Mouse (Mus musculus): ENCODE results near the gene Chaf1a.
A peak's percentile ranks its signal among the peaks of the same experiment; 100 is the strongest.

Gene Chaf1a

DNA sequence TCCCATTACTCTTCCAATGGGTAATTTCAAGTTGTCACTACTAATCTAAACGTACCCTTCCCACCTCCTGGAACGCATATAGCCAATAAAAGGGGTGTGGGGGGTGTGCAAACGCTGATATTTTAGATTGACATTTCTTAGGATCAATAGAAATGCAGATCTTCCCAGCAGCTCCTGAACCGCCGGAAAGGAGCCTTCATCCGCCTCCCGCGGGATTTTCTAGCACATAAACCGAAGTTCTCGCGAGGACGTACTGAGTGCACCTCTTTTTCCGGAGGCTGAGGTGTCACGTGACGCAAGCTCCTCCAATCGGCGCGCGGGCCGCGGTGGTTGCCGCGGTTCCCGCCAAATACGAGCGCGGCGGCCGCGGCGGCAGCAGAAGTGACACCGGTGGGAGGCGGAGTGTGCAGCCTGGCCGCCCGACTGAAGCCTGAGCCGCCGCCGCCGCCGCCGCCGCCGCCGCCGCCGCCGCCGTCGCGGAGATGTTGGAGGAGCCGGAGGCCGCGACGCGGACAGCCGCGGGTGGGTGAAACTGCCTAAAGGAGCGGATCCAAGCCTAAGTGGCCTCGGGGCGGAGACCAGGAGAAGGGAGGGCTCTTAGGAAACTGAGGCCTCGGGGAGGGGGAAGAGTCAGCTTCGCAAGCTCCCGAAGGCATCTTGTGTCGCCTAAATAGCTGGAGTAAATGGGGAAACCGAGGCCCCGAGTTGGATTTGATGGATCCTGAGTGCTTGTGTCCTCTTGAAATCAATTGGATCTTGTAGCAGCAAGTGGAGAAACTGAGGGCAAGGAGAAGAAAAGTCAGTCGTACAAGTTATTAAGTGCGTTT lies at the start of gene Chaf1a:
Gene Chaf1a, plus strand, starts transcription at position 410 of the 827 bp plus-strand sequence.
- DNase-seq (ENCODE audit: low read depth, low spot score): peak; percentile 99

DNA sequence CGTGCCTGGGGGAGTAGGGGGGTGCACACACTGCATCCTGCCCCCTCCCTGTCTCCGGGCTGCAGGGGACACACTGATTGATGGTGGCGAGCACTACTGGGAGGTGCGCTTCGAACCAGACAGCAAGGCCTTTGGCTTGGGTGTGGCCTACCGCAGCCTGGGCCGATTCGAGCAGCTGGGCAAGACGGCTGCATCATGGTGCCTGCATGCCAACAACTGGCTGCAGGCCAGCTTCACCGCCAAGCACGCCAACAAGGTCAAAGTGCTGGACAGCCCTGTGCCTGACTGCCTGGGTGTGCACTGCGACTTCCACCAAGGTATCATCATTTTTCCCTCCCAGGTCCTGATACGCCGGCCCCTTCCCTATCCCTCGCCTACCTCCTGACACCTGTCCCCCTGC lies 44.2 kb upstream of the Chaf1a start:
- no peak for DNase-seq (ENCODE audit: low read depth, low spot score)

DNA sequence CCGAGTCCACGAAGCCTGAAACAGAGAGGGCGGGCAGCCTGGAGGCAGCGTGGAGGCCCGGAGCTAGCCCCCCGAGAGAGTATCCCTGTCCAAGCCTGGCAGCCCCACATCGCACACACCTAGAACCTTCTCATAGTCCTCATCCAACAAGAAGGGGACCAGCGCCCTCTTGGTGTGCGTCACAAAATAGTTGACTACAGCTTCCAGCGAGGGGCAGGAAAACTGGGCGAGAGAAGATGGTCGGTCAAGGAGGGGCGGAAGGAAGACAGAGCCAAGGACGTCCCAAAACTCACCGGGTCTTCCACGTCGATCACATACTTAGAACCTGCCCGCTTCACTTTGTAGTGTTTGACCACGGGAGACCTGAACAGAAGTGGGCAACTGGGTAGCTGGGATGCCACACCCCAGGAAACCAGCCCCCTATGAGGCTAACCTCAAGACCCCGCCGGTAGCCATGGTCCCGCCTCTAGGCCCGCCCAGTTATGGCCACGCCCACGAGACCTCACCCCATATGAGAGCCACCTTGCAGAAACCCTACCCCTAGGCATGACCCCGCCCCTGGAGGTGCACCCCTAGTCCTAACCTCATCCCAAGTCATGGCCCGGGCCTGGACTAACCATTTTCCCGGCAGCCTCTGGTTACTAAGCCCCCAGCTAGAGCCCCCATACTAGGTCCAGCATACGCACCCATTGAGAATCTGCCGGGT lies 40.3 kb upstream of the Chaf1a start:
- DNase-seq (ENCODE audit: low read depth, low spot score): no peak

DNA sequence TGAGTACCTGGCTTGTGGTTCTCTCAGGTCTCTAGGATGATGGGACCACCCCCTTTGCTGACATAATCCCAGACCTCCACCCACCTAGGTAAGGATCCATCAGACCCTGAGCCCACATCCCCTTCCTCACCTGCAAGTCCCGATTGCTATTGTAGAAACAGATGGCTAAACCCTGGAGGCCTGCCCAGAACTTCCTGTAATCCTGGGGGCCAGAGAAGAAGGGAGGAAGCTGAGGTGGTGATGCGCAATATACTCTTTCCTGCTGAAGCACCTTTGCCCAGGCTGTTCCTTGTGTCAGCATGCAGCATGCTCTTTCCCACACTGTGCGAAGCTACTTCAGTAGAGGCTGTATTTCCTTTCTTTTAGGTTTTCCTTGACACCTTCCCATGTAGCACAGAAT lies 37.2 kb upstream of the Chaf1a start:
- DNase-seq (ENCODE audit: low read depth, low spot score): no peak

DNA sequence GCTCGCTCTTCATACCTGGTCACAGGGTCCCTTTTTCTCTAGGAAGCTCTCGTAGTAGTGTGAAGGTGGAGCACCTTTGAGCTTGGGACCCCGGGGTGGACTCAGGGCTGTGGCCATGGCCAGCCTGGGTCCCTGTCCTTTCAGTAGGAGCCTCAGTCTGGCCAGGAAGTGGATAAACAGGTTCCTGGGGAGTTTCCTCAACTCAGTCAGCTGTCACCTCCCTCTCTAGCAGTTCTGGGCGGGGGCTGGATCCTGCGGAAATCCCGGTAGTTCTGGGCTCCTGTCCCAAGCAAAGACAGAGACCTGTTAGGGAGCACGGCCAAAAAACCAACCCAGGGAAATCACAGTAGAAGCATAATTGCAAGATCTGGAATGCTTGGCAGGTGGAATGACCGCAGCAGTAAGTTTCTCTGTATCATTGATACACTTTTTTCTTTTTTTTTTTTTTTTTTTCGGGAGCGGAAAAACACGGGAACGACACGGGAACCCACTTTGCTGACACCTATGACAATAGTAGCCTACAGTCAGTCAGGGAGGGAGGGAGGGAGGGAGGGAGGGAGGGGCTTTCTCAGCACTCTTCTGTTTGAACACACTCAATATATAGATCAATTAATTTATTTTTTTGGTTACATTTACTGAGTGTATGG lies 34.7 kb upstream of the Chaf1a start, which contains the start of the genes Stap2 and Mpnd:
Gene Stap2, minus strand, starts transcription at position 170 of the 647 bp plus-strand sequence.
Gene Mpnd, plus strand, starts transcription at position 297 of the 647 bp plus-strand sequence.
- DNase-seq (ENCODE audit: low read depth, low spot score): peak; percentile 100

DNA sequence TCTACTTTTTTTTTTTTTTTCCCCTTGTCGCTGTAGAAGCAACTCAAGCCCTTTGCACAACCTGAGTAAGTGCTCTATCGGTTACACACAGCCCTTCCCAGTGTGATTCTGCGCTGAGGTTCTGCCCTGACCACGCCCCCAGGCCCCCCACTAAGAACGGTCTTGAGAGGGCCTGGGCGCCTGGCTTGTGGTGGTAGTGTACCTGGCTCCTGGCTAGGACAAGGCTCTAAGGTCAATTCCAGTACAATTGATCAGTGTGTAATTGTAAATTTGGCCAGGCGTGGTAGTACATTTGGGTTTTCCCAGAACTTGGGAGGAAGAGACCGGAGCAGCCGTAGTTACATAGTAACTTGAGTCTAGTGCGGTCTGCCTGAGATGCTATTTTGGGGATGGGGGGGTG lies 33.3 kb upstream of the Chaf1a start:
- DNase-seq (ENCODE audit: low read depth, low spot score): no peak

DNA sequence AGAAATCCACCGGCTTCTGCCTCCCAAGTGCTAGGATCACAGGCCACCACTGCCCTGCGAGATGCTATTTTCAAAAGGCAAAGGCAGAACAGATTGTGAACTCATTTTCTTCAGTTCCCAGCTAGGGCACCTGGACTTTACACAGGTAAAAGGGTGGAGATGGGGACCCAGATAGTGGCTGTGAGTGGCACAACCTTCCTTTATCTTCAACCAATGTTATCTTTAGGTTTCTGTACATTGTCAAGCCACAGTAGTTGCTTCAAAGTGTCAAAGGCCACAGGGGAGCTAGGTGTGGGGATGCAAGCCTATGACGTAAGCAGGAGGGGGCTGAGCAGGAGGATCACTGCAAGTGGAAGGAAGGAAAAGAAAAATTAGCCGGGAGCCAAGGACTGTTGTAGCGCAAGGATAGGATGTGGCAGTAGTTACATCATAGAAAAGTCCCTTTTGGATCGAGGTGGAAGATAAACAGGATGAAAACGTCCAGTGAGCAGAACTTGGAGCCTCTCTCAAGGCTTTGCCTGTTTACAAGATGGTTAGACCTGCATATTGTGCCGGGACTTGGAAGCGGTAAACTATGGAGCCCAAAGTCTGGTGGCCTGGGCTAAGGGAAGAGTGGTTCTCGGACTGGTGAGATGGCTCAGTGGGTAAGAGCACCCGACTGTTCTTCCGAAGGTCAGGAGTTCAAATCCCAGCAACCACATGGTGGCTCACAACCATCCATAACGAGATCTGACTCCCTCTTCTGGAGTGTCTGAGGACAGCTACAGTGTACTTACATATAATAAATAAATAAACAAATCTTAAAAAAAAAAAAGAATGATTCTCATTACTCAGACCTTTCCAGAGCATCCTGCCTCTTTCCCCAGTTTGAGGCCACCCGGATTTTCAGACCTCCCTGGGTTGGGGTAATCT lies 32.5 kb upstream of the Chaf1a start:
- no peak for DNase-seq (ENCODE audit: low read depth, low spot score)

DNA sequence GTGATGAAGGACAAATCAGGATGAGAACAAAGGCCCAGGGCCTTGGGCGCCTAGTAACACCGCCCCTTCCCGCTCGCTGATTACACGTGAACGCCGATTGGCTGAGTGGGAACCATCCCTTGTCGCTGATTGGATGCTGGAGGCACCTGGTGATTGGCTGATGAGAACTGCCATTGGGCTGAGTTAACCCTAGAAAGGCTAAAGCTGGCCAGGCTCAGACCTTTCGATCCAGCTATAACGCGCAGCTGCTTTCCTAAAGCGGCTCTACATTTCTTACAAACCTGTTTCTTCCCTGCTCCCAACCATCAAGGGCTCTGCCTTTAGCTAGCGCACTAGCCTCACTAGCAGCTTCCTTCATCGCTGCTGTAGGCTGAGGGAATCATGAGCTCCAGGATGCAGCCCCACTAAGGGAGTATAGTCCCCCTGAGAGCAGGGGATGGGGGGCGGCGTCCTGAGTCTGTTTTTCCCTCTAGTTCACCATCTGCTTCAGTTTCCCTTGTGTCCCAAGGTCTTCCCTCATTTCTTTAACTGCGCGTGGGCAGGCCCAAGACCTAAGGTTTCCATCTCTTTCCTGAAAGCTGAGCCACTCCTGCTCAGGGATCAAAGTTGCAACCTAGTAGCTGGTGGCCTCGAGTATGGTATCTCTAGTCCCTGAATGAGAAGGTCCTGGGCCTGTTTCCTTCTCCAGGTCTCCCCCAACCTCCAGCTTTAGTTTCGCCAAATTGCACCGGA lies 31.7 kb upstream of the Chaf1a start:
- peak; percentile 98 for DNase-seq (ENCODE audit: low read depth, low spot score)

DNA sequence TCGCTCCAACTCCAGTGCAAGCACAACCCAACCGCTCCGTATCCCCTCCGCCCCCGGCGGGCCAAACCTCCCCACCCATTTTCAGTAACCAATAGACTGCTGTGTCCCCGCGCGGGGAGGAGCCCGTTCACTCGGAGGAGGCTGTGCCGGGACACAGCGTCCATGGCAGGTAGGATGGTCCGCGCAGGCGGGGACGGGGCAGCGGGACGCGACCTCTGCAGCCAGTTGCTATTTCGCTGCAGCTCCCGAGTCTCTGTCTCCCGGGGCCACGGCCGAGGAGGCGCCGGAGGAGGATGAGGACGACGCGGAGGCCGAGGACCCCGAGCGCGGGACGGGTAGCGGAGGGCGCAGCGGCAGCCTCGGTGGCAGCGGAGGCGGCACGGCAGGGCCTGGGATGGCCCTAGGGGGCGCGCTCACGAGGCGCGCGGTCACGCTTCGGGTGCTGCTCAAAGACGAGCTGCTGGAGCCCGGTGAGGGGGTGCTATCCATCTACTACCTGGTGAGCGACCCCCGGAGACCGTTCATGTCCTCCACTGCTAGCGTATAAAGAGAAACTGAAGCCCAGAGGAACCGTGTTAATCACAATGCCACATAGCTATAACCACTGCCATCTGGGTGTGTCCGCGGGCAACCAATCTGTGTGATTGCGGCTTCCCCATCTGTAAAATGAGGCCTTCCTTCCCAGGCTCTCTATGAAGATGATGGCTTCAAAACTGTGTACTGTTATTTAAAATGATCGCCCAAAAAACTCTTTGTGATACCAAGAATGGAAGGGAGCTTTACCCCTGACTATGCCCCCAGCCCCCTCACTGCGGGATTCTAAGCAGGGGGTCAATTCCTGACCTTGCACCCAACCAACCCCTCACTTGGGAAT lies 30.9 kb upstream of the Chaf1a start:
- peak; percentile 92 for DNase-seq (ENCODE audit: low read depth, low spot score)

DNA sequence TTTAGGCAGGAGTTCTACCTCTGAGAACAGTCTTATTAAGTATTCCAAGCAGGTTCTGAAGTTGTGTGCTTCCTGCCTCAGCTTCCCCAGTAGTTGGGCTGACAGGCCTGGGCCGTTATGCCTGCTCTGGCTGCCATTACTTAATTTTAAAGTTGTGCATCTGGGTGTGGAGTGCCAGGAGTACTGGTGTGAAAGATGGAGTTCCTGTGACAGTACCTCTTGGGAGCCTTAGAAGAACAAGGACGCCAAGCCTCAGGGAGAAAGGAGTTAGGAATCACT lies 30.3 kb upstream of the Chaf1a start:
- no peak for DNase-seq (ENCODE audit: low read depth, low spot score)

DNA sequence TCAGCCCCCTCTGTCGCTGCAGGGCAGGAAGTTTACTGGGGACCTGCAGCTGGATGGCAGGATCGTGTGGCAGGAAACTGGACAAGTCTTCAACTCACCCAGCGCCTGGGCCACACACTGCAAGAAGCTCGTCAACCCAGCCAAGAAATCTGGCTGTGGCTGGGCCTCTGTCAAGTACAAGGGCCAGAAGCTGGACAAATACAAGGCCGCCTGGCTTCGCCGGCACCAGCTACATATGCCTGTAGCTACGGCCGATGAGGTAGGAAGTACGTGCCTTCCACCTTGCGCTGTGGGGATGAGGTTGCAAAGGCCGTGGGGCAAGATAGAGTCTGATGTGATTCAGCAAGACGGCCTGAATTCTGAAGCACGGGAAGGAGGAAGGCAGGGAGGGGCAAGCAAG lies 30.0 kb upstream of the Chaf1a start:
- no peak for DNase-seq (ENCODE audit: low read depth, low spot score)

DNA sequence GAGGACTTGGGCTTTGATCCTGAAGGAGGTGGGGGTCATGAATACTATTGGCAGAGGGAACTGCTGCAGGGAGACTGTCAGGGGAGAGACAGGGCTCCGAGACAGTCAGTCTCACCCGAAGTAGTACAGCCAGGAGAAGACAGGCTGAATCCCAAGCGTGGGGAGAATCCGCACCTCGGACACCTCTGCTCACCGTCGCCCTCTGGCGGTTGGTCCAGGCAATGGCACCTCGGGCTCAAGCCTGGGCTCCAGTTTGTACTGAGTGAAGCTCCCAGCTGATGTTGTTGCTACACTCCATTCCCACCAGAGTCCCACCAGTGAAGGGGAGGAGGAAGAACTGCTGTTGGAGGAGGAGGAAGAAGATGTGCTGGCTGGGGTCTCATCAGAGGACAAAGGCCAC lies 29.6 kb upstream of the Chaf1a start:
- DNase-seq (ENCODE audit: low read depth, low spot score): peak; percentile 79

DNA sequence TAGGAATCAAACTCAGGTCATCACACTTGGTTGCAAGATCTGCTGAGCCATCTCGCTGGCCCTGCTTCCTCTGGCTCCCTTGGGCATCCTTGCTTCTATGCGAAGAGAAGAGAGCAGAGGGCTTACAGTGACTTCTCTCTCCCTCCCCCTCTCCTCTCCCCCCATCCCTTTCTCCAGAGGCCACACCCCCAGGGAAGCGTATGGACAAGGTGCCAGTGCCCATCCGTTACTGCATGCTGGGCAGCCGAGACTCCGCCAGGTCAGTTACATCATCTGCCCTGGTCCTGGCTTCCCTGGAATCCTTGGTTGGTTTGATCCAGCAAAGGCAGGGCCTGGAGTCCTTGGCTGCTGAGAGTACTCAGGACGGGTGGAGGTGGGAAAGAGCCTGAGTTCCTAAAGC lies 28.8 kb upstream of the Chaf1a start:
- DNase-seq (ENCODE audit: low read depth, low spot score): no peak

DNA sequence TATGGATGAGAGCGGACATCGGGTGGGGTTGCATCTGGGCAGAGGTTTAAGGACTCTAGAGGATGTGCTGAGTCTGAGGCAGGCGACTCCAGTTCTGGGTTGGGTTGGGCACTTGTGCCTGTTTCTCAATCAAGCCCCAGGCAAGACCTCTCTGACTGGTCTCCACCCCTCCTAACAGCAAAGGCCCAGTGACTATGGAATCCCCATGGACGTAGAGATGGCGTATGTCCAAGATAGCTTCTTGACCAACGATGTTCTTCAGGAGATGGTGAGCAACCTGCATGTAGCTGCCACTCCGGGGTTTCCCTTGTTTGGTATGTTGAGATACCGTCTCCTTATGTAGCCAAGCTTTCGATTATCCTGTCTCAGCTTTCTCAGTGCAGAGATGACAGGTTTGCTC lies 24.9 kb upstream of the Chaf1a start:
- DNase-seq (ENCODE audit: low read depth, low spot score): no peak

DNA sequence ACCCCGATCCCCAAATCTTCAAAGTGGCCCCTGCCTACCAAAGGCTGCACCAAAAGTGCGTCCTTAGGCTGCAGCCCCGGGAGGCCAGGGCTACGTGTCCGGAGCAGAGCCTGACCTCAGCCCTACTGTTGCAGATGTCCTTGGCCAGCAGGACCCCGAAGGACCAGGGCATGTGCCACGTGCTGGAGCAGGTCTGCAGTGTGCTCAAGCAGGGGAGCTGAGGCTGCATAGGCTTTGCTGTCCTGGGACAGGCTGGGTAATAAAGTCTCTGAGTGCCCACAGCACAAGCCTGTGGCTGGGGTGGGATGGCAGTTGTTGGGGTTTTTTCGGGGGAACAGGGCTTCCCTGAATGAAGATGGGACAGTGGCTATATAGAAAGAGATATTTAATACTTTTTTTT lies 23.9 kb upstream of the Chaf1a start:
- no peak for DNase-seq (ENCODE audit: low read depth, low spot score)

DNA sequence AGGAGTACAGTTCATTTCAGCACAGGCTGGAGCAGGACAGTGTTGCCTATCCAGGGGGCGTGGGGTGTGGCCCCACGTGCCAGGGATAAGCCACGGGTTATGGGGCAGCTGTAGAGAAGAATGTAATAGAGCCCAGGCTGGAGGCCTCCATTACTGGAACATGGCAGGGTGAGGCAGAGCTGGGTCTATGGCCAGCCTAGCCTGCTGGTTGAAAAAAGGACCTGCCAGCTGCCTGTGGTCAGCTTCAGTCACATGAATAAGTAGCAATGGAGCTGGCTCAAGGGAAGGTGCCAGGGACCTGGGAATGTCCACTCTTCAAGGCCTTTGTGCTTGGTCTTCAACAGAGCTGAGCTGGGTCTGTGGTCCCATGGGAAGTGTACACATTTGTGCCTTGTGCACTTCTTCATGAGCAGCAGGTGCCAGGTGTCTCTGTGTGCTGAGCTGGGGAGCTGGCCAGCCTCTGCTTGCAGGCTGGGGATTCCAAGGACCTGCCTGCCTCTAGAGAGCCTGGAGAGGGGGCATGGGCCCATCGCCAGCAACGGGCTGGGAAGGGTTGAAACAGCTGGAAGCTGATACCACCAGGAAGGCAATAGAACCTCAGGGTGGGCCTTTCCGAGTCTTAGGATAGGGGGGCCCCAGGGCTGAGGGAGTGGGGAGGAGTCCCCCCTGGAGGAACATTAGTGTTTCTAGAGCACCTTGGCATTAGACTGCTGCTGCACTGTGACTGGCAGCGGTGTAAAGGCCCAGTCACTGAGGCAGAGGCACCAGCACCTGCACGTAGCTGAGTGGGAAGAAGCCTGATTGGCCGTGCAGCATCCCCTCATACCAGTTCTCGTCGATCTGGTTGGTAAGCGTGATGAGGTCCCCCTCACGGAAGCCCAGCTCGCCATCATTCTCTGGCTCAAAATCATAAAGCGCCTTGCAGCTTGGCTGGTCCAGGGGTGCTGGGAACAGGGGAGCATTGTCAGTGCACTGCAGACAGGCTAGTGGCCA lies 23.1 kb upstream of the Chaf1a start:
- DNase-seq (ENCODE audit: low read depth, low spot score): no peak

DNA sequence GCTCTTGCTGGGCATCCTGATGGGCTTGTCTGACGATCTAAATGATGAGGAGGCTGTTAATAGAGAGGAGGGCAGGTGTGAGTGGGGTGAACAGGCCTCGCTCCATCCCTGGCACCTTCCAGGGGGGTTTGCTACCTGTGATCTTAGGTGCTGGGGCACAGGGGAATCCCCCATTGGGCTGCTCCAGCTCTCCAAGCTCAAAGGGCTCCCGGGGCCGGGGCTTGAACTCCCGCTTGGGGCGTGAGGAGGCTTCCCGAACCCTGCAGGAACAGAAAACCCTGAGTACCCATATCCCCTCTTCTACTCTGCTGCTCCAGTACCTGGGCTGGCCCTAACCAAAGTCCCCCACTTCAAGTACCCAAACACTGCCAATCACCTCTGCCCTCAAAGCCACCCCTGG lies 22.4 kb upstream of the Chaf1a start:
- no peak for DNase-seq (ENCODE audit: low read depth, low spot score)

DNA sequence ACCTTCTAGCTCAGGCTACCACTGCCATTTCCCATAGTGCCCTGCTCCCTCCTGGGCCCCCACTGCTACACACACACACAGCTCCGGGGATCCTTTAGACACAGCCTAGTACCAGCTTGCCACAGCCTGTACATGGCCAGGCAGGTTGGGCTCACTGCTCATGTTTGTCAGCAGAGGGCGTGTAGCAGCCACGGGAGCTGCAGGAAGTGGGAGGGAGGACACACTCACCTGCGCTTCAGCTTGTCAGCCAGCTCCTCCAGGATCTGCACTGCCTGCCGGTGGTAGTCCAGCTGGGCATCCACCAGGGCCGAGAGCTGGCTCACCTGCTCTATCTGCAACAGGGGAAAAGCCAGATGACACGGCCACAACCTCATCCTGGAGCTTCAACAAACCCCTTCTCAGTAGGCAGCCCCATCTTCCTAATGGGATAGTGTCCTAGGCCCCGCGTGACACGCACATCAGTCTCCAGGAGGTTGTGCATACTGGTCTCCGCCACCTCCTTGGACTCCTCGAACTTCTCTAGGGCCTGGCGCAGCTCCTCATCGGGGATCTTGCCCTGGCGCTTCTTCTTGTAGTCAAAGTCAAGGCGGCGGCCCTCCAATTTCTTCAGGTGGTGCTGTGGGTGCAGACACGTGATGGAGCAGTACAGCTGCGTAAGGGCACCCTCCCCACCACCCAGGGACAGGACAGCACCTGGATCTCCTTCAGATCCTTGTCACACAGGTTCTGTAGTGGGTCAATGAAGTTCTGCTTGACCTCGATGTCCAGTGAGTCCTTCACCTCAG lies 21.7 kb upstream of the Chaf1a start:
- DNase-seq (ENCODE audit: low read depth, low spot score): no peak

Data from mesoderm, embryonic 11.5 days (tissue).